Mouse (Mus musculus) megakaryocyte, embryonic 14.5 days (primary cell): Measurements from ENCODE around the gene Obscn. TPM values are rescaled to one million over a fixed set of nuclear protein-coding genes. Genes with fewer than 3 reads are reported as not detected.

Source experiments
- H3K27me3 ChIP-seq: replicated peaks from 2 replicates; pipeline ENCODE3; 2012; ENCODE audit warnings: inconsistent platforms
- H3K36me3 ChIP-seq: replicated peaks from 2 replicates; pipeline ENCODE3; 2012; ENCODE audit warnings: low read length, inconsistent platforms, mixed read lengths
- H3K4me1 ChIP-seq: 2 replicates; pipeline ENCODE4 v1.6.1; 2012; ENCODE audit warnings: inconsistent platforms
- H3K4me3 ChIP-seq: replicated peaks from 2 replicates; pipeline ENCODE3; 2012; ENCODE audit warnings: moderate library complexity, mild to moderate bottlenecking, inconsistent platforms
- H3K9me3 ChIP-seq: 2 replicates; pipeline ENCODE4 v1.6.1; 2012; ENCODE audit warnings: inconsistent platforms
- FLI1 ChIP-seq: IDR thresholded peaks from 2 replicates; pipeline ENCODE4 v1.6.1; 2012; ENCODE audit warnings: low read length, inconsistent platforms, mixed read lengths
- GATA1 ChIP-seq: IDR thresholded peaks from 3 replicates; pipeline ENCODE4 v1.6.1; 2012; ENCODE audit warnings: mixed read lengths, low read length, inconsistent platforms, borderline replicate concordance
- polyA plus RNA-seq: library from polyadenylated mRNA; stranded (reverse); fragments of >175 nt; gene quantifications from 2 replicates; pipeline ENCODE4 v1.2.3, GENCODE M21; 2012; ENCODE audit warnings: low replicate concordance; ENCODE audit not compliant: insufficient read depth

Gene Obscn
- polyA plus RNA-seq, 1 experiment: 9.6 TPM

- Histone ChIP-seq H3K36me3 (peaks cover 52% of the 10 kb centered on the region), H3K4me3 (peak overlapping the region; percentile 98), H3K27me3 (no peaks in the 10 kb centered on the region), H3K4me1 (peaks cover 68% of the 10 kb centered on the region), H3K9me3 (no peaks in the 10 kb centered on the region)
- TF ChIP-seq GATA1: no peak
- TF ChIP-seq FLI1: no peak
These were observed 155.7 kb downstream of the Obscn start for GRCm38 (mm10) chr11:58980381-58980990.

- TF ChIP-seq GATA1: no peak
- TF ChIP-seq FLI1: no peak
- H3K36me3 ChIP-seq: peaks cover 46% of the 10 kb centered on the region
- H3K9me3 ChIP-seq: no peaks in the 10 kb centered on the region
- H3K4me1 ChIP-seq: peaks cover 65% of the 10 kb centered on the region
- H3K4me3 ChIP-seq: peak overlapping the region; percentile 98
- no peaks in the 10 kb centered on the region for H3K27me3 ChIP-seq
These were observed 156.5 kb downstream of the Obscn start for GRCm38 (mm10) chr11:58979661-58980060.

- H3K36me3 ChIP-seq: peaks cover 45% of the 10 kb centered on the region
- no peaks in the 10 kb centered on the region for H3K9me3 ChIP-seq
- peak overlapping the region; percentile 98 for H3K4me3 ChIP-seq
- TF ChIP-seq GATA1 (no peak), FLI1 (no peak)
- peaks cover 64% of the 10 kb centered on the region for H3K4me1 ChIP-seq
- no peaks in the 10 kb centered on the region for H3K27me3 ChIP-seq
These were observed 157.0 kb downstream of the Obscn start for GRCm38 (mm10) chr11:58979183-58979582.

- peak overlapping the region; percentile 98 for H3K4me3 ChIP-seq
- TF ChIP-seq GATA1 (no peak), FLI1 (no peak)
- no peaks in the 10 kb centered on the region for H3K27me3 ChIP-seq
- H3K4me1 ChIP-seq: peaks cover 64% of the 10 kb centered on the region
- peaks cover 40% of the 10 kb centered on the region for H3K36me3 ChIP-seq
- no peaks in the 10 kb centered on the region for H3K9me3 ChIP-seq
These were observed 157.5 kb downstream of the Obscn start for GRCm38 (mm10) chr11:58978706-58979030.

- H3K4me1 ChIP-seq: peaks cover 64% of the 10 kb centered on the region
- H3K4me3 ChIP-seq: peak within 1 kb of the TSS; percentile 98
- TF ChIP-seq FLI1 (no peak), GATA1 (no peak)
- H3K36me3 ChIP-seq: peaks cover 36% of the 10 kb centered on the region
- H3K9me3 ChIP-seq: no peaks in the 10 kb centered on the region
- H3K27me3 ChIP-seq: no peaks in the 10 kb centered on the region
These were observed 158.0 kb downstream of the Obscn start, which contains the start of gene Trim11 for GRCm38 (mm10) chr11:58978027-58978705. Gene Trim11, plus strand, starts transcription at chr11:58978093.

GRCm38 (mm10) chr11:58977607-58978026, 158.6 kb downstream of the Obscn start:
- no peaks in the 10 kb centered on the region for H3K27me3 ChIP-seq
- TF ChIP-seq GATA1 (no peak), FLI1 (no peak)
- peak overlapping the region; percentile 98 for H3K4me3 ChIP-seq
- no peaks in the 10 kb centered on the region for H3K9me3 ChIP-seq
- H3K36me3 ChIP-seq: peaks cover 32% of the 10 kb centered on the region
- peaks cover 60% of the 10 kb centered on the region for H3K4me1 ChIP-seq

GRCm38 (mm10) chr11:58977150-58977549, 159.1 kb downstream of the Obscn start:
- no peaks in the 10 kb centered on the region for H3K27me3 ChIP-seq
- H3K4me1 ChIP-seq: peaks cover 57% of the 10 kb centered on the region
- peaks cover 32% of the 10 kb centered on the region for H3K36me3 ChIP-seq
- H3K4me3 ChIP-seq: peak overlapping the region; percentile 98
- no peaks in the 10 kb centered on the region for H3K9me3 ChIP-seq
- no peak for TF ChIP-seq FLI1
- no peak for TF ChIP-seq GATA1

- H3K27me3 ChIP-seq: no peaks in the 10 kb centered on the region
- H3K36me3 ChIP-seq: peaks cover 40% of the 10 kb centered on the region
- TF ChIP-seq GATA1 (no peak), FLI1 (no peak)
- no peaks in the 10 kb centered on the region for H3K9me3 ChIP-seq
- no peak overlapping the region for H3K4me3 ChIP-seq
- peaks cover 57% of the 10 kb centered on the region for H3K4me1 ChIP-seq
These were observed 161.8 kb downstream of the Obscn start for GRCm38 (mm10) chr11:58974414-58974813.

- H3K36me3 ChIP-seq: peaks cover 58% of the 10 kb centered on the region
These were observed 164.4 kb downstream of the Obscn start for GRCm38 (mm10) chr11:58971796-58972195.

GRCm38 (mm10) chr11:58970831-58971530, 165.2 kb downstream of the Obscn start:
- peaks cover 51% of the 10 kb centered on the region for H3K4me1 ChIP-seq

More at GRCm38 (mm10) chr11:58971796-58972195, 164.4 kb downstream of the Obscn start:
- TF ChIP-seq FLI1 (no peak), GATA1 (no peak)
- Histone ChIP-seq H3K9me3 (no peaks in the 10 kb centered on the region), H3K4me1 (peaks cover 52% of the 10 kb centered on the region), H3K27me3 (no peaks in the 10 kb centered on the region), H3K4me3 (no peak overlapping the region)

More at GRCm38 (mm10) chr11:58970831-58971530, 165.2 kb downstream of the Obscn start:
- Histone ChIP-seq H3K9me3 (no peaks in the 10 kb centered on the region), H3K36me3 (peaks cover 63% of the 10 kb centered on the region), H3K4me3 (no peak overlapping the region), H3K27me3 (no peaks in the 10 kb centered on the region)
- no peak for TF ChIP-seq GATA1
- no peak for TF ChIP-seq FLI1
